Mouse (Mus musculus): Measurements from ENCODE around the gene Shc4. TPM values are rescaled to one million over a fixed set of nuclear protein-coding genes. Genes with fewer than 3 reads are reported as not detected.

The Shc4 gene
- polyA plus RNA-seq, 1 experiment from 2014 or later, result 0.57 TPM

DNA sequence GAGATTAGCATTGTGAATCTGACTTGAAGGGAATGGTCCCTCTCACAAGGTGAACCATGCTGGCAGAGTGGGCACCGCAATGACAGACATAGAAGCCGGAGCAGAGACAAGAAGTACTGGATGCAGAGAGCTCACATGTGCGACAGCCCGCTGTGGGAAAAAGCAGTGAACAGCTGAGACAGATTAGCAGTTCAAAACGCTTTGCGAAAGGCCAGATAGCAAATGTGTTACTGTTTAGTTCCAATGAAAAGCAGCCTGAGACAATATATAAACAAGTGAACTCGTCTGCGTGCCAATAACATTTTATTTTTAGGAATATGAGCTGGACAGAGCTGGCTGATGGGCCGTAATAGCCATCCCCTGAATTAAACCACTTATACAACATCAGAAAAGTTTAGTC, 42.1 kb downstream of the Shc4 start:
- H3K36me3 ChIP-seq (ENCODE audit: poor library complexity, severe bottlenecking), result no peaks in the 10 kb centered on the region
- no peak overlapping the region for H3K4me3 ChIP-seq
- ATAC-seq, result no peak
- no peak overlapping the region for H3K9ac ChIP-seq
- H3K9me3 ChIP-seq (replicated peaks), result no peaks in the 10 kb centered on the region
- no peak overlapping the region for H3K4me2 ChIP-seq
- H3K27ac ChIP-seq, result no peak overlapping the region
- peaks cover 6% of the 10 kb centered on the region for H3K4me1 ChIP-seq
- no peaks in the 10 kb centered on the region for H3K27me3 ChIP-seq
- WGBS, result 85% methylated on average over 9 of the region's 9 CpGs

DNA sequence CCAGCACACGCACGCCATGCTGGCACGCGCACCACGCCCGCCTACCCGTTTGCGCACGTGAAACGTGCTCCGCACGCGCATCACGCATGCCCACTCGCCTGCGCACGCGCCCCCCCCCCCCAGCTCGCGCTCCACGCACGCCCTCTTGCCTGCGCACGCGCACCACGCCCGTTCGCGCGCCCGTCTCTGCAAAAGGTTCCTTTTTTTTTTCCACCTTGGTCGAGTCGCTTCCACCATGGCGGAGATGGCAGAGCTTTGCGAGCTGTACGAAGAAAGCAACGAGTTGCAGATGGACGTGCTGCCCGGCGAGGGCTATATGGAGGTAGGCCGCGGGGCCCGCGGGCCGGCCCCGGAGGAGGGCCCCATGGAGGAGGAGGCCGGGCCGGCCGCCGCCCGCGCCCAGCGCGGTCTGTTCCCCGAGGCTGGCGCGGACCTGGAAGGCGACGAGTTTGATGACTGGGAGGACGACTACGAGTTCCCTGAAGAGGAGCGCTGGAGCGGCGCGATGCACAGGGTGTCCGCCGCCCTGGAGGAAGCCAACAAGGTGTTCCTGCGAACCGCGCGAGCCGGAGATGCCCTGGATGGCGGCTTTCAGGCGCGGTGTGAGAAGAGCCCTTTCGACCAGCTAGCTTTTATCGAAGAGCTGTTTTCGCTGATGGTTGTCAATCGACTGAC, 50.9 kb downstream of the Shc4 start, which contains the start of gene Eid1:
Gene Eid1 (plus strand): TSS at position 139 of the 675 bp plus-strand sequence.
- H3K27me3 ChIP-seq, result no peaks in the 10 kb centered on the region
- peak within 1 kb of the TSS; percentile 91 for H3K9ac ChIP-seq
- peak within 1 kb of the TSS; percentile 82 for H3K4me3 ChIP-seq
- under 1% methylated on average over 47 of the region's 79 CpGs for WGBS
- peaks cover 13% of the 10 kb centered on the region for H3K4me1 ChIP-seq
- H3K36me3 ChIP-seq (ENCODE audit: poor library complexity, severe bottlenecking), result no peaks in the 10 kb centered on the region
- peak within 1 kb of the TSS; percentile 73 for H3K4me2 ChIP-seq
- ATAC-seq, result peak; percentile 95
- H3K27ac ChIP-seq, result peak within 1 kb of the TSS; percentile 95
- no peaks in the 10 kb centered on the region for H3K9me3 ChIP-seq (replicated peaks)

- peaks cover 13% of the 10 kb centered on the region for H3K4me1 ChIP-seq
- peak overlapping the region; percentile 82 for H3K4me3 ChIP-seq
- no peak for ATAC-seq
- H3K36me3 ChIP-seq (ENCODE audit: poor library complexity, severe bottlenecking), result no peaks in the 10 kb centered on the region
- H3K9ac ChIP-seq, result peak overlapping the region; percentile 91
- H3K27ac ChIP-seq, result peak overlapping the region; percentile 48; the same call in 1 of the 2 replicates
- 22% methylated on average over 11 of the region's 20 CpGs for WGBS
- H3K4me2 ChIP-seq, result peak overlapping the region; percentile 73
- H3K9me3 ChIP-seq (replicated peaks), result no peaks in the 10 kb centered on the region
- no peaks in the 10 kb centered on the region for H3K27me3 ChIP-seq
These were observed 51.4 kb downstream of the Shc4 start for GRCm38 (mm10) chr2:125672568-125672956.

- no peaks in the 10 kb centered on the region for H3K27me3 ChIP-seq
- 49% methylated on average over 1 of the region's 1 CpGs for WGBS
- no peak overlapping the region for H3K27ac ChIP-seq
- no peak overlapping the region for H3K4me3 ChIP-seq
- no peaks in the 10 kb centered on the region for H3K36me3 ChIP-seq (ENCODE audit: poor library complexity, severe bottlenecking)
- H3K9ac ChIP-seq, result no peak overlapping the region
- no peaks in the 10 kb centered on the region for H3K9me3 ChIP-seq (replicated peaks)
- peaks cover 13% of the 10 kb centered on the region for H3K4me1 ChIP-seq
- ATAC-seq, result no peak
- H3K4me2 ChIP-seq, result no peak overlapping the region
These were observed 53.1 kb downstream of the Shc4 start for GRCm38 (mm10) chr2:125670846-125671245.

- no peak overlapping the region for H3K4me3 ChIP-seq
- no peaks in the 10 kb centered on the region for H3K36me3 ChIP-seq (ENCODE audit: poor library complexity, severe bottlenecking)
- no peaks in the 10 kb centered on the region for H3K27me3 ChIP-seq
- no peaks in the 10 kb centered on the region for H3K9me3 ChIP-seq (replicated peaks)
- no peak overlapping the region for H3K9ac ChIP-seq
- no peak overlapping the region for H3K27ac ChIP-seq
- H3K4me2 ChIP-seq, result no peak overlapping the region
- no peak for ATAC-seq
- no peaks in the 10 kb centered on the region for H3K4me1 ChIP-seq
- WGBS, result 91% methylated on average over 7 of the region's 7 CpGs
These were observed 56.2 kb downstream of the Shc4 start for GRCm38 (mm10) chr2:125667721-125668120.

DNA sequence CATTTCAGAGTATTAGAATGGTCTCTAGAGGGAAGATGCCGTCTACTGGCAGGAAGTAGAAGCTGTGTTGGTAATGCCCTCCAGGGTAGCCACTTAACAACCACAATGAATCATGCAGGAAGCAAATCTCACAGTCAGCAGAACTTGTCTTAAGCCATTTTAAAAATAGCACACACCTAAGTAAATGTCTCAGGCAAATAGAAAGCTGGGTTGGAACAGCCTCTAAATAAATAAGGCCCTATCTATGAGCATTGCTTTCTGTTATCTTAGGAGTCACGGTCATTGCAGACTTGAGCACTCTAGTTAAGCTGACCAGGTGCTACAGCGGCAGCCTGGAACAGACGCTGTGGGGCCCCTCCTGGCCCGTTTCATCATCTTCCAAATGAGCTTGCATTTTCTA, 56.8 kb downstream of the Shc4 start:
- H3K4me1 ChIP-seq, result no peaks in the 10 kb centered on the region
- no peak for ATAC-seq
- WGBS, result 80% methylated on average over 5 of the region's 5 CpGs
- no peak overlapping the region for H3K9ac ChIP-seq
- no peaks in the 10 kb centered on the region for H3K27me3 ChIP-seq
- H3K36me3 ChIP-seq (ENCODE audit: poor library complexity, severe bottlenecking), result no peaks in the 10 kb centered on the region
- H3K4me2 ChIP-seq, result no peak overlapping the region
- no peaks in the 10 kb centered on the region for H3K9me3 ChIP-seq (replicated peaks)
- H3K4me3 ChIP-seq, result no peak overlapping the region
- no peak overlapping the region for H3K27ac ChIP-seq

- 79% methylated on average over 4 of the region's 4 CpGs for WGBS
- Histone ChIP-seq H3K36me3 (ENCODE audit: poor library complexity, severe bottlenecking) (no peaks in the 10 kb centered on the region), H3K4me3 (no peak overlapping the region), H3K4me1 (no peaks in the 10 kb centered on the region), H3K4me2 (no peak overlapping the region), H3K9me3 (replicated peaks) (no peaks in the 10 kb centered on the region), H3K27me3 (no peaks in the 10 kb centered on the region), H3K27ac (no peak overlapping the region), H3K9ac (no peak overlapping the region)
- ATAC-seq, result no peak
These were observed 57.3 kb downstream of the Shc4 start for GRCm38 (mm10) chr2:125666668-125667067.

DNA sequence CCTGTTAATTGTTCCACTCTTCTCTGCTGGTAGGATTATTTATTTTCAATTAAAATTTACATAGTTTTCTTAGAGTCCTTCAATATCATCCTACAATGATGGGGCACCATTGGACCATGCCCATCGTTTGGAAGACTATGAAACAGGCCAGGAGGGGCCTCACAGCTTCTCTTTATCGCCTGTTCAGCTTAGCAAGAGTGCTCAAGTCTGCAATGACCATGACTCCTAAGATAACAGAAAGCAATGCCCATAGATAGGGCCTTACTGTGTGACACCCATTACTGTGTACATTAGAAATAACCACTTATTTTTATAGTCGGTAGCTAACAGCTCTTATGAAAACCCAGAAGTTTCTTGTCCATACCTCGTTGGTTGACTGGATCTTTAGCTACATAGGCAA, 58.0 kb downstream of the Shc4 start:
- H3K4me2 ChIP-seq, result no peak overlapping the region
- no peaks in the 10 kb centered on the region for H3K9me3 ChIP-seq (replicated peaks)
- ATAC-seq, result no peak

DNA sequence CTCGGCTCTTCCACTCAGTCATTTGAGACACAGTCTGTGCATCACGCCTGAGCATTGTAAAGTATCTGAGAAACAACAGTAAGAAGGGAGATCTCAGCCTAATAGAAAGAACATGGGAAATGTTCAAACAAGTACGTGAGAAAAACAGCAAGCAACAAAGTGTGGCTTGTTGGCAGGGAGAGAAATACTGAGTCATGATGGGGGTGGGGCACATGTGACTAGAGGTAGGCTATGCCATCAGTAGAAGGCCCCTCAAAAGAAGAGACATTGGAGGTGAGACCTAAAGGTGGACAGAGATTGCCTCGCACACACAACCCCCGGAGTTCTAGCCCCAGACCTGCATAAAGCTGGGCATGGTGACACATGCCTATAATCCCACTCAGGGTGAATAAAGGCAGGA, 58.7 kb downstream of the Shc4 start:
- Histone ChIP-seq H3K36me3 (ENCODE audit: poor library complexity, severe bottlenecking) (no peaks in the 10 kb centered on the region), H3K4me2 (no peak overlapping the region), H3K4me3 (no peak overlapping the region), H3K27me3 (no peaks in the 10 kb centered on the region), H3K9me3 (replicated peaks) (no peaks in the 10 kb centered on the region), H3K9ac (no peak overlapping the region), H3K4me1 (peaks cover 7% of the 10 kb centered on the region; the same call in 1 of the 2 replicates), H3K27ac (no peak overlapping the region)
- WGBS, result 84% methylated on average over 5 of the region's 5 CpGs
- ATAC-seq, result no peak

More for the DNA sequence above, 58.0 kb downstream of the Shc4 start:
- Histone ChIP-seq H3K4me1 (no peaks in the 10 kb centered on the region), H3K4me3 (no peak overlapping the region), H3K27ac (no peak overlapping the region), H3K27me3 (no peaks in the 10 kb centered on the region), H3K36me3 (ENCODE audit: poor library complexity, severe bottlenecking) (no peaks in the 10 kb centered on the region), H3K9ac (no peak overlapping the region)
- WGBS, result 88% methylated on average over 4 of the region's 4 CpGs

DNA sequence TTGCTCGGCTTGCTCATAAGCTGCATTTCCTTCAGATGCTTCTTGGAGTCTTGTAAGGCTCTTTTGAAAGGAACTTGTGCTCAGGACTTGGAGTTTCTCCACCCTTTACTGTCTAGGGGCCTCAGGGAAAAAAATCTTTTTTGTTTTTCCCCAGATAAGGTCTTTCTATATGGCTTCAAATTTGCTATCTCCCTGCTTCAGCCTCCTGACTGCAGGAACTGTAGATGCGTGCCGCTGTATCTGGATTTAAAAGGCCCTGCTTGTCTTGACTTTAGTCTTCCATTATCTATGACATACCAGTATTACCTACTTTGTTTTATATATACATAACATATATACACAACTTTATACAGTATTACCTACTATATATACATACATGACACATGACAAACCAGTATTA, 61.4 kb downstream of the Shc4 start:
- H3K27ac ChIP-seq, result no peak overlapping the region
- 95% methylated on average over 3 of the region's 3 CpGs for WGBS

DNA sequence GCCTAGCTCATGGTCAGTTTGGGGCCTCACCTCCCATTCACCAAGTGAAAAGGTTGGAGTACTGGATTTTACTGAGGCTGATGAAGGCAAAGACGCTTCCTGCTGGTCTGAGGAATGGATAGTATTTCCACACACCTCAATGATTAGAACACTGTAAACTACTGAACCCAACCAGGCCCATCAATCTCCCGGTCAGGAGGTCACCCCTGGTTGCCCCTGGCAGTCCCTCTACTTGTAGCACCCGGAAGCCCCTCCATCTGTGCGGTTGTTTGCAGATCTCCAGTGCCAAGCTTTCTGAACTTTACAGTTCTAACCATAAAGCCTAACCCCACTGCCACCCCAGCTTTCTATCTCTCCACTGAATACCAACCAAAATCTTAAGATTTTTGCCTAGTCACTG, 62.8 kb downstream of the Shc4 start:
- Histone ChIP-seq H3K36me3 (ENCODE audit: poor library complexity, severe bottlenecking) (no peaks in the 10 kb centered on the region), H3K9ac (no peak overlapping the region), H3K4me1 (peaks cover 8% of the 10 kb centered on the region; the same call in 1 of the 2 replicates), H3K9me3 (replicated peaks) (no peaks in the 10 kb centered on the region), H3K4me3 (no peak overlapping the region), H3K27me3 (no peaks in the 10 kb centered on the region), H3K4me2 (peak overlapping the region; percentile 53), H3K27ac (no peak overlapping the region)
- 81% methylated on average over 4 of the region's 4 CpGs for WGBS
- no peak for ATAC-seq

More for the DNA sequence above, 61.4 kb downstream of the Shc4 start:
- Histone ChIP-seq H3K9me3 (replicated peaks) (no peaks in the 10 kb centered on the region), H3K27me3 (no peaks in the 10 kb centered on the region), H3K9ac (no peak overlapping the region), H3K4me1 (peaks cover 8% of the 10 kb centered on the region; the same call in 1 of the 2 replicates), H3K4me3 (no peak overlapping the region), H3K4me2 (no peak overlapping the region), H3K36me3 (ENCODE audit: poor library complexity, severe bottlenecking) (no peaks in the 10 kb centered on the region)
- no peak for ATAC-seq

DNA sequence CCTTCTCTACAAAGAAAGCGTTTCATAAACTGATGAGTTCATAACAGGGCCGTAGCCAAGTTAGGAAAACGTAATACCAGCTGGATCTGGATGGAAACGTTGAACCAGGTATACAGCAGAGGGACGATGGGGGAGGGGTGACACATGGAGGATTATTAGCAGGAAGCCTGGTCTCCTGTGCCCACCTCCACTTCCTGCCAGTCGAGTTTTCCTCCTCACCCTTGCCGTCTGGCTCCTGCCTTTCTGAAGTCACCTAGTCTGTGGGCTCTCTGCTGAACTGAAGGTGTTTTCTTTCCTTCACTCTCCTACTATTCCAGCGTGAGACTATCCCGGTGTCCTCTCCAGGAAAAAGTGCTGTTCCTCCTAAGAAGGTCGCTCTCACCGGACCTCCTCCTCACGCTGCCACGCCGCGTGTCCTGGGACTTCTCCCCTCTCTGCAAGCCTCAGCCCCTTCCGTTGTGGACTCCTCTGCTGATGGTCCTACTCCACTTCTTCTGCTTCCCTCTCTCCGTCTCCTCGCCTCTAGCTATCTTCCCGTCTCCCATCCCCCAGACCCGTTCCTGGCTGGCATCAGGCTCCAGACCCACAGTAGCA, 63.3 kb downstream of the Shc4 start:
- Histone ChIP-seq H3K4me3 (peak overlapping the region; percentile 18), H3K4me1 (peaks cover 8% of the 10 kb centered on the region; the same call in 1 of the 2 replicates), H3K9ac (0 out of 2 replicates have a peak overlapping the region, but pooled peaks have one; percentile 34), H3K27me3 (no peaks in the 10 kb centered on the region), H3K9me3 (replicated peaks) (no peaks in the 10 kb centered on the region), H3K4me2 (peak overlapping the region; percentile 53), H3K27ac (no peak overlapping the region), H3K36me3 (ENCODE audit: poor library complexity, severe bottlenecking) (no peaks in the 10 kb centered on the region)
- ATAC-seq, result peak; percentile 56
- 47% methylated on average over 20 of the region's 20 CpGs for WGBS
